25 mouse cellular contexts compared by ENCODE assay signal in the genomic region with DNA sequence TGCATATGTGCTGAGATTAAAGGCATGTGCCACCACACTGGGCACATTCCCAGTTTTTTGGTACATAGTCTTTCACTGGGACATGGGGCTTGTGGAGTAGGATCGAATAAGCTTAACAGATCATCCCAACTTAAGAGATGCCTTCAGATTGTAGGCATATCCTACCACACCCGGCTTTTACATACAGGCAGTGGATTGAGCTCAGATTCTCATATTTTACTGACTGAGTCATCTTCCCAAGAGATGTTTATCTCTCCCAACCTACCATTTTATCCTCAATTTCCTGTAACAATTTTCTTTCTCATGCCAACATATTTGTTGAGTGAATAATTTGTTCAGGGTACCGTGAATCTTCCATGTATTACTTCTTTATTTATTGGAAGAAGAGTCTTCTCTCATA.
"Had no signal": no experiment of that assay in that cellular context is flagged by ENCODE, and none has a peak within 500 bp of the region (broad histone marks: within the 10 kb centered on the region; RNA-seq: fewer than 3 reads in every experiment).

No protein-coding gene starts in this region.

- H3K27ac ChIP-seq: heart, adult 2 months; heart, embryonic 13.5 days; heart, embryonic 15.5 days; hindbrain, embryonic 13.5 days; hindbrain, embryonic 15.5 days; hindbrain, postnatal 0 days; layer of hippocampus, adult 2 months; limb, embryonic 10.5 days; limb, embryonic 12.5 days; liver, embryonic 13.5 days had no signal

- H3K4me2 ChIP-seq: heart, embryonic 11.5 days; heart, embryonic 13.5 days; heart, embryonic 15.5 days; hindbrain, embryonic 13.5 days; hindbrain, embryonic 15.5 days; limb, embryonic 12.5 days; liver, embryonic 11.5 days; liver, embryonic 13.5 days had no signal

- DNase-seq: gastrocnemius, postnatal 14 days; gastrocnemius, postnatal 36 days; heart, adult 11 months; heart, adult 2 months; heart, postnatal 14 days; heart, postnatal 36 days; kidney, adult 11 months; kidney, adult 8-10 months; kidney, postnatal 10 days; kidney, postnatal 25 days; kidney, postnatal 4 days; layer of hippocampus, postnatal 36 days; liver; liver, embryonic 13.5 days had no signal

- ATAC-seq: hindbrain, postnatal 0 days; intestine, embryonic 16.5 days had no signal

- H3K27me3 ChIP-seq: heart, embryonic 13.5 days; heart, embryonic 15.5 days; hindbrain, embryonic 13.5 days; hindbrain, embryonic 15.5 days; limb, embryonic 12.5 days; liver, embryonic 13.5 days had no signal

- H3K36me3 ChIP-seq: heart, embryonic 13.5 days; heart, embryonic 15.5 days; hindbrain, embryonic 13.5 days; hindbrain, embryonic 15.5 days; limb, embryonic 10.5 days; limb, embryonic 12.5 days; liver, embryonic 13.5 days had no signal

- H3K4me1 ChIP-seq: heart, embryonic 13.5 days; heart, embryonic 15.5 days; hindbrain, embryonic 13.5 days; hindbrain, embryonic 15.5 days; limb, embryonic 10.5 days; limb, embryonic 12.5 days; liver, embryonic 13.5 days had no signal

- H3K9ac ChIP-seq: heart, embryonic 13.5 days; heart, embryonic 15.5 days; hindbrain, embryonic 13.5 days; hindbrain, embryonic 15.5 days; limb, embryonic 12.5 days; liver, embryonic 13.5 days had no signal

- H3K9me3 ChIP-seq: heart, embryonic 13.5 days; heart, embryonic 15.5 days; hindbrain, embryonic 13.5 days; hindbrain, embryonic 15.5 days; limb, embryonic 10.5 days; limb, embryonic 12.5 days; liver, embryonic 13.5 days had no signal

- H3K4me3 ChIP-seq: heart, adult 2 months; heart, embryonic 13.5 days; heart, embryonic 15.5 days; hindbrain, embryonic 13.5 days; hindbrain, embryonic 15.5 days; layer of hippocampus, adult 2 months; limb, embryonic 10.5 days; limb, embryonic 12.5 days; liver, embryonic 13.5 days had no signal
